Mouse (Mus musculus): ENCODE results near the gene Psg25. TPM values are rescaled to one million over a fixed set of nuclear protein-coding genes. Genes with fewer than 3 reads are reported as not detected.
"Not testable (repeated sequence)": the region's sequence is repeated elsewhere in the genome, so short reads cannot be mapped to it uniquely, and the experiment has no call there.

The Psg25 gene
- total RNA-seq (2021): not detected
- long read RNA-seq, experiment 1: 0 reads
- long read RNA-seq, experiment 2: 0 reads

- no peak for DNase-seq
These were observed at the start of gene Psg25 for GRCm38 (mm10) chr7:18532169-18532568. Gene Psg25, minus strand, starts transcription at chr7:18532269.

DNA sequence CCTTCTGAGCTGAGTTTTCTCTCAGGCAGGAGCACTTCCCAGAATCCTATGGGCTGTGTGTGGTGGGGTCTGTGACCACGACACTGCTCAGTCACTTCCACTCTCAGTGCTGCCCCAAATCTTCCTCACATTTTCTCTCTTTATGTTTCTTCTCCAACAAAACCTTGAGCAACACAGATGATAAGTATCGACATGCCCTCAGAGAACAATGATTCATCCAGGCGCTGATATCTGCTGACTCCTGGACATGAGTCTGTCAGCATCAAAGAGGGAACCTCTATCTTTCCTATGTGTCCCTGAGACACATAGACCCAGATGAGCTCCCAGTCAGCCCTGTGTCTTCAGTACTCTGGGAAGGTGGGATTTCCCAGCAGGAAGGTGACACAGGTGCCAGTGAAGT, 35.1 kb upstream of the Psg25 start, which contains the start of gene Psg27:
Psg27 (minus strand) TSS at position 101 of the 400 bp plus-strand sequence.
- no peak for DNase-seq

- DNase-seq: no peak
These were observed 27.8 kb upstream of the Psg25 start for GRCm38 (mm10) chr7:18559850-18560249.

GRCm38 (mm10) chr7:18555751-18556150, 23.7 kb upstream of the Psg25 start:
- not testable (repeated sequence) for DNase-seq

DNA sequence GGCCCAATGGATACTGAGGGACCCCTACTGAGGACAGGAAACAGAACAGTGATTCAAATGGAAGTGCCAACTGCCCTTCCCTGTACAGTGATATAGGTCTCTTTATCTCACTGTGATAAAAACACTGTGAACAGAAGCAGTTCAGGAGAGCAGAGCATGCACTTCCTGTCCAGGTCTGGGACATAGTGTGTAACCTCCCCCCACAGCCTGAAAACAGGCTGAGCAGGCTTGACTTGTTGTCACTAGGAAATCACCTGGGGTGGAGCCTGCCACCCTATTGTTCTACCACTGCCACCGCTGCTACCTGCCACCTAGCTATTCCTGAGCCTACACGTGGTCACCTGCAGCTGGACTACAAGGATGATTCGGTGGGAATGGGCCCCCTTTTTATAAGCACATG, 1.4 kb upstream of the Psg25 start:
- DNase-seq: no peak

- DNase-seq: no peak
These were observed 7.4 kb downstream of the Psg25 start for GRCm38 (mm10) chr7:18524668-18525067.

GRCm38 (mm10) chr7:18512848-18513247, 19.2 kb downstream of the Psg25 start:
- DNase-seq: not testable (repeated sequence)

DNA sequence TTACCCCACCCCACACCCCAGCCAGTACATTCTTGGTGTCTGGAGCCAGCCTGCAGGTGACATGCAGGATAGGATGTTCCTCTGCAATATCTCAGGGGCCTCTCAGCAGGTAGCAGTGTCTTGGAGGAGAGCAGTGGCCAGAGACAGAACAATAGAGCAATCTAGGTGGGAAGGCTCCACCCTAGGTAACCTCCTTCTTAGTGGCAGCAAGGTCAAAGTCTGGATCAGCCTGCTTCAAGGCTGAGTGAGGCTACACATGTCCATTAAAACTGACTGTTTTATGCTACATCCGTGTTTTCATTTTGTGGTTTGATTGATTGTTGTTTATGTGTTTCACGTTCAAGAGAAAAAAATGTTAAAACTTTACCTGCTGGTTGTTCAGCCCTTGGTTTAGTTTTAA, 19.7 kb downstream of the Psg25 start:
- DNase-seq: not testable (repeated sequence)

DNA sequence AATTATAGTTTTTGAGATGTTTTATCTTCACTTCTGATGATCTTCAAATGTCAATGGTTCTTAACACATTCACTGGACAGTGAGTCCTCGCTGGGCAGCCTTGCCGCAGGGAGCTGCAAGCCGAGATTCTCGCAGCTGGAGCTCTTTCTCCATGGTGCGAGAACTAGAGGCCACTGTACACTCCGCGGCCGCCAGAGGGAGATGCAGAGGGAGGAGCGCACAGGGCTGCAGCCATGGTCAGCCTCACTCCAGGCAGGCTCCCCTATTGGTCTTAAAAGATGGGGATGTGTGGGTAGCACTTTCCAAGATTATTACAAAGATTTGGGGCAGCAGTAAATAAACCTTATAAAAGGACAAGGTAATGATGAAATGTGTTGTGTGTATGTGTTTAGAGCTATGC, 20.6 kb downstream of the Psg25 start:
- no peak for DNase-seq

DNA sequence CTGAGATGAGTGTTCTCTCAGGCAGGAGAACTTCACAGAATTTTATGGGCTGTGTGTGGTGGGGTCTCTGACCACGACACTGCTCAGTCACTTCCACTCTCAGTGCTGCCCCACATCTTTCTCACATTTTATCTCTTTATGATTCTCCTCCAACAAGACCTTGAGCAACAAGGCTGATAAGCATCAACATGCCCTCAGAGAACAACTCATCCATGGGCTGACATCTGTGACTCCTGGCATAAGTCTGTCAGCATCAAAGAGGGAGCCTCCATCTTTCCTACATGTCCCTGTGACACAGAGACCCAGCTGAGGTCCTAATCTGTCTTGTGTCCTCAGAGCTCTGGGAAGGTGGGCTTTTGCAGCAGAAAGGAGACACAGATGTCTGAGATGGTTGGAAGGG, 48.0 kb downstream of the Psg25 start, which contains the start of gene Psg26:
Psg26 (minus strand) TSS at position 101 of the 400 bp plus-strand sequence.
- DNase-seq: no peak

Other genes starting within 250 kb of the Psg25 start
- not detected for gene Psg18, start 177.3 kb downstream of the Psg25 start, total RNA-seq (2021)
- gene Psg28, start 100.2 kb downstream of the Psg25 start, total RNA-seq (2021): not detected
- not detected for gene Psg26, start 48.1 kb downstream of the Psg25 start, total RNA-seq (2021)
- gene Psg27, start 35.0 kb upstream of the Psg25 start, total RNA-seq (2021): not detected
- gene Psg23, start 84.2 kb upstream of the Psg25 start, total RNA-seq (2021): not detected
- not detected for gene Psg21, start 124.5 kb upstream of the Psg25 start, total RNA-seq (2021)
- not detected for gene Psg20, start 153.9 kb upstream of the Psg25 start, total RNA-seq (2021)
- gene Psg22, start 185.8 kb upstream of the Psg25 start, total RNA-seq (2021): not detected